Mouse (Mus musculus): ENCODE measurements around the gene Pik3r6. TPM values are rescaled to one million over a fixed set of nuclear protein-coding genes. Genes with fewer than 3 reads are reported as not detected.

The Pik3r6 gene
- polyA plus RNA-seq (2012; ENCODE audit: low replicate concordance), result 3.0 and 5.9 TPM in 2 replicates

GRCm38 (mm10) chr11:68502902-68503629, at the start of gene Pik3r6:
Gene Pik3r6 (plus strand): TSS chr11:68503019.

DNA sequence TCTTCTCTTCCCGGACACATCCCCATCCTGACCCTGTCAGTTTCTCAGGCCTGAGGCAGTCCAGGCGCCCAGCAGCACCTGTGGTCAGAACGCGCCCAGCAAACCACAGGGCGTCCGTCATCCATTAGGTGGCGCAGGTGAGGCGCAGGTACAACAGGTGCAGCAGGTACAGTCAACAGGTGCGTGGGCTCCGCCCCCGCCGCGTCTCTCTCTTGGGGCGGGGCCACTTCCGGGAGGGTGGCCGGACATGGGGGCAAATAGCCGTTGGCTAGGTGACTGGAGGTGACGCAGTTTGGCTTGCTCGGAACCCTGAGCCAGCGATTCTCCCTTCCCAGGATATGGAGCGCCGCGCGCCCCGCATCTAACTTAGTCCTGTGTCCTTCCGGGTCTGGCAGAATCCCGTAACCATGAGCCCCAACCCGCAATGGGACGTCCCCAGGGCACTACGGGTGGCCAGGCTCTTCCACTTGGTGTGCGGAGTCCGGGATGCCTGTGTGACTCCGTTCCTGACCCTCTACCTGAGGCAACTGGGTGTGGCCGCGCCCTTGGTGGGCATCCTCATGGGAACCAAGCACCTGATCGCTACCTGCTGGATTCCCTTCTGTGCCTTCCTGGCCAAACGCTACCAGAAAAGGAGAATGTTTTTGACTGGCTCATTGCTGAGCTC, 53.2 kb downstream of the Pik3r6 start, which contains the start of gene Mfsd6l:
Gene Mfsd6l, plus strand, starts transcription at position 269 of the 667 bp plus-strand sequence.

GRCm38 (mm10) chr11:68586721-68587120, 83.9 kb downstream of the Pik3r6 start, which contains the start of gene Ccdc42:
Gene Ccdc42 (plus strand): TSS chr11:68587021.

Other genes starting within 250 kb of the Pik3r6 start
- gene Ntn1, start 102.2 kb upstream of the Pik3r6 start, polyA plus RNA-seq (2012; ENCODE audit: low replicate concordance), result 0.27 and 1.4 TPM in 2 replicates
- 97.7 and 276 TPM in 2 replicates for gene Pik3r5, start 70.9 kb upstream of the Pik3r6 start, polyA plus RNA-seq (2012; ENCODE audit: low replicate concordance)
- gene Mfsd6l, start 53.2 kb downstream of the Pik3r6 start, polyA plus RNA-seq (2012; ENCODE audit: low replicate concordance), result 0.09 and 0.34 TPM in 2 replicates
- gene Ccdc42, start 84.0 kb downstream of the Pik3r6 start, polyA plus RNA-seq (2012; ENCODE audit: low replicate concordance), result not detected in 2 replicates
- 0.52 and 9.9 TPM in 2 replicates for gene Myh10, start 188.5 kb downstream of the Pik3r6 start, polyA plus RNA-seq (2012; ENCODE audit: low replicate concordance)